Mouse (Mus musculus): Measurements from ENCODE around the gene Ift80. TPM values are rescaled to one million over a fixed set of nuclear protein-coding genes. Genes with fewer than 3 reads are reported as not detected.

The Ift80 gene
- polyA plus RNA-seq, 1 experiment = 13.6 TPM

DNA sequence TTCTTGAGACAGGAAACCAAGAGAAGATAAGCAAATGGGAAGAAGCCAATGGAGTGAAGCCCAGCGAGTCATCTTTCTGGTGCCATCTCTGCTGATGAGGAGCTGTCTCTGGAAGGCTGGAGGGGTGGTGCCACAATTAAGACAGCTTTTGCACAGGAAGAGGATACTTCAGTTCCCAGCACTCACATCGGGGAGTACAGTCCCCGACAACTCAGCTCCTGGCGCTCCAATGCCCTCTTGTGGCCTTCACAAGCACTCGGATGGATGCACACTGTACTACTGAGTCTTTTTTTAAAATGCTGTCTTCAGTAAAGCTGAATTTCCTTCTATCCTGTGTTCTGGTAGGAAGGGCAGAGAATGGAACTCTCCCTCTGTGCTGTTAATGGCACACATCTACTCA lies 107.2 kb downstream of the Ift80 start:
- Histone ChIP-seq H3K27ac (ENCODE audit: insufficient read depth, low read depth, low read length) (no peak overlapping the region), H3K4me1 (ENCODE audit: control insufficient read depth, insufficient read depth, low read length) (no peaks in the 10 kb centered on the region), H3K4me3 (ENCODE audit: insufficient read depth, low read length) (no peak overlapping the region)
- TF ChIP-seq CTCF (IDR thresholded peaks at IDR 0.05; ENCODE audit: low read depth, low read length) = no peak
- TF ChIP-seq POLR2A (IDR thresholded peaks at IDR 0.05; ENCODE audit: borderline replicate concordance, low read depth, low read length) = no peak

DNA sequence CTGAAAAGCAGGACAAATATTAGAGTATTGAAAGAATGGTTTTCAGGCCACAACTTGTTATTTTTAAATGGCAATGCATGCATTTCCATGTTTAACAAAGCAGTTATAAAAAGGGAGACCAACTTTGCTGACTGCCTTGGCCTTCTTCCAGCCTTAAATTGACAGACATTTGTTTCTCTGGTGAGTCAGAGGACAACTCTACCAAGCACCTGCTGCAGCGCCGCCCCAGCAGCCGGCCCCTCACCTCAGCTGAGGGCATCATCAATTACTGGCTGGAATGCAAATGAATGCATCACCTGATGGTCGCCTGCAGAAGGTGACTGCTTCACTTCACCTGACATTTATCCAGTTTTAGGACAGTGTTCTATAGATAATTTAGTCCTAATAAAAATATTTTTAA lies 108.9 kb downstream of the Ift80 start:
- Histone ChIP-seq H3K4me1 (ENCODE audit: control insufficient read depth, insufficient read depth, low read length) (no peaks in the 10 kb centered on the region), H3K27ac (ENCODE audit: insufficient read depth, low read depth, low read length) (no peak overlapping the region), H3K4me3 (ENCODE audit: insufficient read depth, low read length) (no peak overlapping the region)
- TF ChIP-seq CTCF (IDR thresholded peaks at IDR 0.05; ENCODE audit: low read depth, low read length) = no peak
- no peak for TF ChIP-seq POLR2A (IDR thresholded peaks at IDR 0.05; ENCODE audit: borderline replicate concordance, low read depth, low read length)

DNA sequence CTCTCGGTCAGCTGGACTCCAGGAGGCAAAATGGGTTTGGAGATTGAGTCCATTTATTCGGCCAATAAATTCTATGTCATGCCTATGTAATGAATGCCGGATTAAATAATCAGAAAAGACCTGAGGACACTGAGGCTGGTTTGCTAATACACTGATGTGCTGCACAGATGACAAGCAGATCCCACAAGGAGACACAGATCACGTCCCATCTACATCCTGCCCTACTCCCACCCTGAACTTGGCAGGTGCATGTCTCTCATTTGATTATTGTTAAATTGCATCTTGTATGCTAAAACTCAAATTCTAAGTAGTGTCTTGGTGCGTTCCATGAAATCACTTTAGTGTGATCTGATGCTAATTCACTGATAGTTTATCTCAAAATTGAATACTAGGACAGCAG lies 117.5 kb downstream of the Ift80 start:
- no peak for TF ChIP-seq POLR2A (IDR thresholded peaks at IDR 0.05; ENCODE audit: borderline replicate concordance, low read depth, low read length)
- no peak for TF ChIP-seq CTCF (IDR thresholded peaks at IDR 0.05; ENCODE audit: low read depth, low read length)
- H3K27ac ChIP-seq (ENCODE audit: insufficient read depth, low read depth, low read length) = no peak overlapping the region
- H3K4me1 ChIP-seq (ENCODE audit: control insufficient read depth, insufficient read depth, low read length) = no peaks in the 10 kb centered on the region
- H3K4me3 ChIP-seq (ENCODE audit: insufficient read depth, low read length) = no peak overlapping the region

DNA sequence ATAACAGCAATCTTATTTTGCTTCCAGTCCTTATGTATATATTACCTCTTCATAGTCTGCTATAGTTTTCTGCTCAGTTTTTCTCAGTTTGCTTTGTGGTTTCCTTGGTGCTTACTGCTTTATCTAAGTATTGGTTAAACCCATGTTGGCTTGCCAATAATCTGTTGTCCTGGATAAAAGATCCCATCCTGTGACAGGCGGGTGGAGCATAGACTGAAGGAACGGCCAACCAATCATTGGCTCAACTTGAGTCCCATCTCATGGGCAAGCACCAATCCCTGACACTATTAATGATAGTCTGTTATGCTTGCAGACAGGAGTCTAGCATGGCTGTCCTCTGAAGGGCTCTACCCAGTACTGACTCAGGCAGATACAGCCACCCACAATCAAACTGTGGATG lies 130.3 kb downstream of the Ift80 start:
- Histone ChIP-seq H3K27ac (ENCODE audit: insufficient read depth, low read depth, low read length) (no peak overlapping the region), H3K4me3 (ENCODE audit: insufficient read depth, low read length) (no peak overlapping the region), H3K4me1 (ENCODE audit: control insufficient read depth, insufficient read depth, low read length) (no peaks in the 10 kb centered on the region)
- no peak for TF ChIP-seq POLR2A (IDR thresholded peaks at IDR 0.05; ENCODE audit: borderline replicate concordance, low read depth, low read length)
- no peak for TF ChIP-seq CTCF (IDR thresholded peaks at IDR 0.05; ENCODE audit: low read depth, low read length)

DNA sequence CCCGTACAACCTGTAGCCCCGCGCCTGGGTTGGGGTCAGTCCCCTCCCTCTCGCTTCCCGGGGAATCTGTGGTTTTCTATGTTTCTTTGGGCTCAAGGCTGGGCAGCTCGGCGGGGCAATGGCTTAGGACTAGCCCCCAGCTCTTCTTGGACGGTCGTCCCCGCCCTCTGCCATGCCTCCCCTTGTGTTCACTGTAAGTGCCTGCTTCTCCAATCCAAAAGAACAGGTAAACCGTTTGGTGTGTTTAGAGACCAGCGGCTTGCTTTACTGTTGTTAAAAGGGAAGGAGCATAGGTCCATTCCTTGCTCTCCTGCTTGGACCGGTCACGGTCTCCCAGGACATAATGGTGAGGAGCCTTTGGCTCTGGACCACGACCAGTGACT lies 133.8 kb downstream of the Ift80 start:
- H3K27ac ChIP-seq (ENCODE audit: insufficient read depth, low read depth, low read length) = no peak overlapping the region
- H3K4me3 ChIP-seq (ENCODE audit: insufficient read depth, low read length) = peak overlapping the region; percentile 41; the same call in 1 of the 2 replicates
- TF ChIP-seq CTCF (IDR thresholded peaks at IDR 0.05; ENCODE audit: low read depth, low read length) (no peak), POLR2A (IDR thresholded peaks at IDR 0.05; ENCODE audit: borderline replicate concordance, low read depth, low read length) (no peak)
- no peaks in the 10 kb centered on the region for H3K4me1 ChIP-seq (ENCODE audit: control insufficient read depth, insufficient read depth, low read length)

DNA sequence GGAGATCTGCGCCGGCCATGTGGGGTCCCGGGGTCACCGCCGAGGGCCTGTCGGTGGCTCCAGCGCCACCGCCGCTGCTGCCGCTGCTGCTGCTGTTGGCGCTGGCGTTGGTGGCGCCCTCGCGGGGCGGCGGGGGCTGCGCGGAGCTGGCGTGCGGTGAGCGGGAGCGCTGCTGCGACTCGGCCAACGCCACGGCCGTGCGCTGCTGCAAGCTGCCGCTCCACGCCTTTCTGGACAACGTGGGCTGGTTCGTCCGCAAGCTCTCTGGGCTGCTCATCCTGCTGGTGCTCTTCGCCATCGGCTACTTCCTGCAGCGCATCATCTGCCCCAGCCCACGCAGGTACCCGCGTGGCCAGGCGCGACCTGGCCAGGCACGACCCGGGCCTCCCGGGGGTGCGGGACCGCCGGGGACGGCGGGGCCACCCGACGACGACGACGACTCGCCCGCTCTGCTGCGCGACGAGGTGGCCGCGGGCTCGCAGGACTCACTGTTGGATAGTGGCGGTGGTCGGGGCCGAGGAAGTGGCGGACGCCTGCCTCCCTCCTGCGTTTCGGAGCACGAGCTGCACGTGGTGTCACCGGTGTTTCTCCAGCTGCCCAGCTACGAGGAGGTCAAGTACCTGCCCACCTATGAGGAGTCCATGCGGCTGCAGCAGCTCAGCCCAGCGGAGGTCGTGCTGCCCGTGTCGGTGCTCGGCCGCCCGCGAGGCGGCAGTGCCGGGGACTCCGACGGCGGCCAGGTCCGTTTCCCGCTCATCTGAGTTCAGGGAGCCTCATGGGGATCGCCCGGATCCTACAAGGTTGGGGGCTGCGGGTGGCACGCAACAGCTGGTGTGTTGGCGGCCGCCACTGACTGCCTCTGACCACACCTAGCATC lies 134.4 kb downstream of the Ift80 start:
- TF ChIP-seq POLR2A (IDR thresholded peaks at IDR 0.05; ENCODE audit: borderline replicate concordance, low read depth, low read length) = no peak
- TF ChIP-seq CTCF (IDR thresholded peaks at IDR 0.05; ENCODE audit: low read depth, low read length) = no peak
- peak overlapping the region; percentile 41 for H3K4me3 ChIP-seq (ENCODE audit: insufficient read depth, low read length)
- no peaks in the 10 kb centered on the region for H3K4me1 ChIP-seq (ENCODE audit: control insufficient read depth, insufficient read depth, low read length)
- H3K27ac ChIP-seq (ENCODE audit: insufficient read depth, low read depth, low read length) = no peak overlapping the region

DNA sequence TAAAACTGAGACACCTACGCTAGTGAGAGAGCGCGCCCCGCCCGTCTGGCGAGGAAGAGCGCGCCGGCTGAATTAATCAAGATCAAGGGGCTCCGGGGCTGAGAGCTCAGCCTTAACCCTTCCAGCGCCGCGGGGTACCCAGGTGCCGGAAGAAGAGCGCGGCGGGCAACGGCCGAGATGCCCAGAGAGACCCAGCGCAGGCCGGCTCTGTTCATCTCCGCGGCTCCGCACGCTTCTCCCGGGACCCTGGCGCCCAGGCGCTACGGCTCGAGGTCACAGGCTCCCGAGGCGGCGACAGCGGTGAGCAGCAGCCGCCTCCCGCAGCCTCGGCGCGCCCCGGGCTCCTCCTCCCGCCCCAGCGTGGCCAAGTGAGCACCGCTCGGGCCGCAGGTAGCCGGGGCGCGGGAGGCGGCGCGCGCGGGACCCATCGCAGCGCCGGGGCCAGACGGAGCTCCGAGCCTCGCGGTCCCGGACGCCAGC lies 135.1 kb downstream of the Ift80 start, which contains the start of gene 1110032F04Rik:
Gene 1110032F04Rik (plus strand): TSS at position 376 of the 480 bp plus-strand sequence.
- Histone ChIP-seq H3K27ac (ENCODE audit: insufficient read depth, low read depth, low read length) (no peak within 1 kb of the TSS), H3K4me3 (ENCODE audit: insufficient read depth, low read length) (peak within 1 kb of the TSS; percentile 41), H3K4me1 (ENCODE audit: control insufficient read depth, insufficient read depth, low read length) (no peaks in the 10 kb centered on the region)
- TF ChIP-seq CTCF (IDR thresholded peaks at IDR 0.05; ENCODE audit: low read depth, low read length) = no peak
- TF ChIP-seq POLR2A (IDR thresholded peaks at IDR 0.05; ENCODE audit: borderline replicate concordance, low read depth, low read length) = no peak

DNA sequence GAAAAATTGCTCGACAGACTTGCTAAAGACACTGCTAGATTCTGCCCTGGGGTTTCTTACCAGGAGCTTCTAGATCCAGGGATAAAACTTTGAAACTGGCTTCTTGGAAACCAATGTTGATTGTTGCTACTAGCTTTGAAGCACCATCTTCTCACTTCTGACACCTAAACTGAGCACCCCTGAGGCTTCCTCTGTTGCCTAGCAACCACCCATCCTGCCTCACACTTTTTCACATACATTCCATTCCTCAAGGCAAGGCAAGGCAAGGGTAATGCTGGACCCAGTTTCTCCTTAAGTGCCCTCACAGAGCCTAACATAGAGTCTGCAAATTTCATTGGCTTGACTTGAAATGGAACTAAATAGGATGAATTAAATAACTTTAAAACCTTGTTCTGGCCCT lies 152.0 kb downstream of the Ift80 start:
- Histone ChIP-seq H3K4me1 (ENCODE audit: control insufficient read depth, insufficient read depth, low read length) (no peaks in the 10 kb centered on the region), H3K27ac (ENCODE audit: insufficient read depth, low read depth, low read length) (no peak overlapping the region), H3K4me3 (ENCODE audit: insufficient read depth, low read length) (no peak overlapping the region)
- no peak for TF ChIP-seq POLR2A (IDR thresholded peaks at IDR 0.05; ENCODE audit: borderline replicate concordance, low read depth, low read length)
- TF ChIP-seq CTCF (IDR thresholded peaks at IDR 0.05; ENCODE audit: low read depth, low read length) = no peak

DNA sequence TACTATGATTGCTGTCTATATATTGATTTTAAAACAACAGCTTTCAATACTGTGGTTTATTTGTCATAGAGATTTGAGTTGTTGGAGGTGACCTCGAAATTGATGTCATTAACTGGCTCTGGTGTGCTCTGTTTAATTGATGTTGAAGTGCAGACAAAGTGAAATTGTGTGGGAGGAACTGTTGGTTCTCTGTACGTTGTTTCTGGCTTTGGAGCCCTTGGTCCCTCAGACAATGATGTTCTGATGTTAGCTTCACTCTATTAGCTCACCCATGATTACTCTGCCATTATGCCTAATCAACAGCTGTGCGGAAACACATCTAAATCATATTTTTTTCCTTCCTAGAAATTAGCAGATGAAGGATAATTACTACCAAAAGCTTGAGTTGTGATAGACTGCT lies 156.0 kb downstream of the Ift80 start:
- TF ChIP-seq CTCF (IDR thresholded peaks at IDR 0.05; ENCODE audit: low read depth, low read length) (no peak), POLR2A (IDR thresholded peaks at IDR 0.05; ENCODE audit: borderline replicate concordance, low read depth, low read length) (no peak)
- H3K27ac ChIP-seq (ENCODE audit: insufficient read depth, low read depth, low read length) = no peak overlapping the region
- no peak overlapping the region for H3K4me3 ChIP-seq (ENCODE audit: insufficient read depth, low read length)
- no peaks in the 10 kb centered on the region for H3K4me1 ChIP-seq (ENCODE audit: control insufficient read depth, insufficient read depth, low read length)

DNA sequence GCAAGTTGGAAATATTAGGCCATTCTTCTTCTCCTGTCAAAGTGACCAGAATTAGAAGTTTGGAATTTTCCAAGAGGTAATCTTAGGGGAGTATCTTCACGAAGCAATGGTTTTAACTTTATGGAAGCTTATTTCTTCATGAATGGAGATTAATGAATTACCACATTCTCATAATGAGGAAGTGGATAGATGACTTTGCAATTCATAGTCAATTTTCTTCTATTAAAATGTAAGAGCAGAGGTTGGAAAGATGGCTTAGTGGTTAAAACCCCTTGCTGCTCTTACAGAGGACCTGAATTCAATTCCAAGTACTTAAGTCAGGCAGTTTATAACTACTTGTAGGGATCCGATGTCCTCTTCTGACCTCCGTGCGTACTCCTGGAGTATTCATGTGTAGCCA lies 160.3 kb downstream of the Ift80 start:
- no peak for TF ChIP-seq CTCF (IDR thresholded peaks at IDR 0.05; ENCODE audit: low read depth, low read length)
- TF ChIP-seq POLR2A (IDR thresholded peaks at IDR 0.05; ENCODE audit: borderline replicate concordance, low read depth, low read length) = no peak
- Histone ChIP-seq H3K27ac (ENCODE audit: insufficient read depth, low read depth, low read length) (no peak overlapping the region), H3K4me3 (ENCODE audit: insufficient read depth, low read length) (no peak overlapping the region), H3K4me1 (ENCODE audit: control insufficient read depth, insufficient read depth, low read length) (no peaks in the 10 kb centered on the region)

Other genes with a start within 250 kb of the Ift80 start
- gene 1110032F04Rik, start 135.0 kb downstream of the Ift80 start, polyA plus RNA-seq (2012; ENCODE audit: insufficient read depth, insufficient read length, missing spikeins) = not detected in 2 replicates
- 94.1 and 100 TPM in 2 replicates for gene Smc4, start 168 bp upstream of the Ift80 start, polyA plus RNA-seq (2012; ENCODE audit: insufficient read depth, insufficient read length, missing spikeins)
- 22.1 and 23.7 TPM in 2 replicates for gene Trim59, start 40.2 kb upstream of the Ift80 start, polyA plus RNA-seq (2012; ENCODE audit: insufficient read depth, insufficient read length, missing spikeins)
- 39.5 TPM in 2 replicates for gene Kpna4, start 122.5 kb upstream of the Ift80 start, polyA plus RNA-seq (2012; ENCODE audit: insufficient read depth, insufficient read length, missing spikeins)
- gene Arl14, start 217.8 kb upstream of the Ift80 start, polyA plus RNA-seq (2012; ENCODE audit: insufficient read depth, insufficient read length, missing spikeins) = not detected in 2 replicates

Data from bone marrow macrophage, adult 2 months (primary cell).